Mouse (Mus musculus) left cerebral cortex, postnatal 14 days (tissue): Measurements from ENCODE around the gene Pgpep1. TPM values are rescaled to one million over a fixed set of nuclear protein-coding genes. Genes with fewer than 3 reads are reported as not detected.
A peak's percentile ranks its signal among the peaks of the same experiment; 100 is the strongest.

ENCODE experiments used
- DNase-seq, 2 experiments: peaks; one replicate each; pipeline ENCODE4 v3.0.0; 2021 to 2022; ENCODE audit warnings: low spot score in 2 of 2, mixed read lengths in 1 of 2
- intact Hi-C: fragments of 180-260 bp; cut with DNase I; formaldehyde crosslinking; loops from one replicate; pipeline ENCODE4 v1.15.1; 2025
- total RNA-seq, 2 experiments: library from RNA; stranded (reverse); gene quantifications; 2 replicates each; pipeline ENCODE4 v1.2.3; 2021

Gene Pgpep1
- total RNA-seq, 2 experiments from 2014 or later = 14.8 to 19.0 TPM

- no peak for DNase-seq
- intact Hi-C loops = no loop called here
These were observed 12.6 kb downstream of the Pgpep1 start for GRCm38 (mm10) chr8:70647343-70648163.

DNA sequence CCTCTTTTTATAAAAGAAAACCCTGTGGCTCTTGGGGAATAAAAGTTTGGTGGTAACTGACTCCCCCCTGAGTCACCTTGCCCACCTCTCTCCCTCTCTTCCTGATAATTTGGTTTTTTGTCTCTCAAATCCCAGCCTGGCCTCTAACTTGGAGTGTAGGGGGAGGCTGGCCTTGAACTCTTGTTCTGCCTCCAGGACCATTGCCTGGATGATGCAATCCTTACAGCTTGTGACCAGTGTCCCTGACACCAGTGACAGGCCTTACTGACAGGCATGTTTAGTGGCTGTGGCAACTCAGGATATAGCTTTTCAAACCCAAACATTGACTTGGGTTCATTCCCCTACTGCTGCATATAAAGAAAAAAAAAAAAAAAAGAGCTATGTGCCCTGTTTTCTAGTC is 13.4 kb downstream of the Pgpep1 start:
- intact Hi-C loops = no loop called here
- no peak for DNase-seq

DNA sequence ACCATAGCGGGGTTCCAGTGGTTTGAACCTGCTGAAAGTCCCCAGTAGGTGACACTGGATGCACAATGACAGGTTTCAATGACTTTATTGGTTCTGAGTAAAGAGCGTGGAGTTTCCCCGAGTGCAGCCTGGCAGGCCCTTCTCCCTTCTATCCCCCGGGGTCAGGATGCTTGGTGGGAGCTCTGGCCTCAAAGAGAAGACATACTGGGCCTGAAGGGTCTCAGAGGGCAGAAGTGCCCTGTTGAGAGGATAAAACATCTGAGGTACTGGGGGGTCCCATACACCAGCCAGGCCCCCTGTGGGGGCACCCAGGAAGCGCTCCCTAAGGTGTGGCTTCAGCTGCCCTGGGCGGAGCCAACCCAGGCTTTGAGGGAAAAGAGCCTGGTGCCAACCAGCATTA is 13.8 kb downstream of the Pgpep1 start:
- no peak for DNase-seq
- intact Hi-C loops = no loop called here

- intact Hi-C loops = no loop called here
- DNase-seq = no peak
These were observed 14.5 kb downstream of the Pgpep1 start for GRCm38 (mm10) chr8:70645501-70646224.

DNA sequence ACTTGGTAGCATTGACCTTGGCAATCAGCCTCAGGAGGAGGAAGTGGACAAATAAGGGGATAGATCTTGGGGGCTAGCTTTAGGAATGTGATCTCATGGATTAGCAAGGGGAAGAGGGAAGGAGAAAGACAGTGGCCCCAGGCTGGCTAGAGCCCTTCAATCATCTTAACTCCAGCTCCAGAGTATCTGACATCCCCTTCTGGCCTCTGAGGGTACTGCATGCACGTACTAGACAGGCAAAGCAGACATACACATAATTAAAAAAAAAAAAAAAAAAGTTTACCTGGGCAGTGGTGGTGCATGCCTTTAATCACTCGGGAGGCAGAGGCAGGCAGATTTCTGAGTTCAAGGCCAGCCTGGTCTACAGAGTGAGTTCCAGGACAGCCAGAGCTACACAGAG is 16.1 kb downstream of the Pgpep1 start:
- intact Hi-C loops = no loop called here
- DNase-seq = no peak

- intact Hi-C loops = no loop called here
These were observed 17.2 kb downstream of the Pgpep1 start for GRCm38 (mm10) chr8:70643019-70643418.

DNA sequence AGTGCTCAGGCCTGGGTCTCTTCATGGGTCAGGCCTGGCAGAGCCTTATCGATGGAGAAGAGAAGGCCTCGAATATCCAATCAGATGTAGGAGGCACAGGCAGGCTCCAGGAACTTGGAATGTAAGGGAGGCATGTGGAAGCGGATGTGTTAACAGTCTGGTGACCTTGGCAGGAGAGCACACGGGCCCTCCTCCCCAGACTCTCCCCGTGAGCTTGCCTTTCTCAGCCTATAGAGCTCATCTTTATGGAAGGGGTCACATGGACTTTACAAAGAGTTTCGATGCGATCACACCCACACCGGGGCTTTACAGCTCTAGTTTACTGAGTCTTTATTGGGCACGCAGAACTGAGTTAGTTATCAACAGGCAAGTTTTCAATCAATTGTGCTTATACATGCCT is 21.4 kb downstream of the Pgpep1 start:
- intact Hi-C loops = no loop called here
- DNase-seq = no peak

More at GRCm38 (mm10) chr8:70643019-70643418, 17.2 kb downstream of the Pgpep1 start:
- no peak for DNase-seq

DNA sequence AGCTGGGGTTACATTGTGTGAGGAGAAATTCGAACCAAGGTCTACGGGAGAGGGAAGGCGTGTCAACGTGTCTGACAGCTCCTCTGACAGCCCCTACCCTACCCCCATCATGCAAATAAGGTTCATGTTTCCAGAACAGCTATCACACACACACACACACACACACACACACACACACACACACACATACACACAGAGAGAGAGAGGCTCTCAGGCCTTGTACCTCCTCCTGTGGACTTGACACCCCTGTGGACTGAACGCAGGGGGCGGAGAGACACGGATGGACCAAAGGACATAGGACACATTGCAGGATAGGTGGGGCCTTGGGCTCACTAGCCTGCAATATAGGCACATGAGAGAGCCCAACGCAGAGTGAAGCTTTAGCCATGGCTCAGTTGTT is 23.4 kb downstream of the Pgpep1 start:
- intact Hi-C loops = no loop called here
- DNase-seq = no peak

DNA sequence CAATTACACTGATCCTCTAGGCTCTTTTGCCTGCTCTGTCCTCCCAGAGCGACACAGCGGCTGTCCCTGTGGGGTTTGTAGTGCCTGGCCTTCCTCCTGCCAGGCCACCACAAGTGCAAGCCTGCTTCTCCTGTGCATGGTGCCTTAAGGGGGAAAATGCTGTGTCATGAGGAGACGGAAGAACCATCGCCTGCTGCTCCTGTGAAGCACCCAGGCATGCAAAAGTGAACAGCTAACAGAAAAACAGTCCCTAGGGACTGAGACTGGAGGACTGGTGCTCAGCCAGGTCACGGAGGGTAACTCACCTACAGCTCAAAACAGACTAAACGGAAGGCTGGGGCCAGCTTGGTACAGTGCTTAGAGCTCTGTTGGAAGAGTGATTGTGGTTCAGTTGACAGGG is 24.7 kb downstream of the Pgpep1 start:
- DNase-seq = no peak
- intact Hi-C loops = no loop called here

DNA sequence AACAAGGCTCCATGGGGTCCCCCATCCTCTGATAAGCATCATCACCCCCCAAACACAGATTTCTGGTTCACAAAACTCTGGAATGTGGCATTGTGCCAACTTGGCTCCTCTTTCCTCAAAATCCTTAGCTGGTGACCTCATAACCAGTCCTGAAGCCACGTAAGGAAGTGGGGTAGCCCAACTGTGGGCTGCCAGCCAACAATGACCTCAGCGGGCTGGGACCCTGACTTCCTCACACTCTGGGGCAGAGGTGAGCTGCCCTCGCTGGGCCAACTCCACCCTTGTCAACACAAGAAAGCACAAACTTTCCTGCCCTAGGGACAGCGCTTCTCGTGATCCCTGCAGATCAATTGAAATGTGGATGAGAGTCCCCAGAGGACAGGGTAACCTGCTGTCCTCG is 26.1 kb downstream of the Pgpep1 start:
- no peak for DNase-seq

GRCm38 (mm10) chr8:70632346-70632892 is 27.8 kb downstream of the Pgpep1 start, which contains the start of gene Gdf15:
Gdf15 (minus strand) TSS chr8:70632456.
- intact Hi-C loops = no loop called here
- DNase-seq = no peak

More for the DNA sequence above, 26.1 kb downstream of the Pgpep1 start:
- intact Hi-C loops = no loop called here

GRCm38 (mm10) chr8:70631436-70631835 is 28.8 kb downstream of the Pgpep1 start:
- intact Hi-C loops = no loop called here
- no peak for DNase-seq

GRCm38 (mm10) chr8:70630532-70631381 is 29.4 kb downstream of the Pgpep1 start:
- no peak for DNase-seq
- intact Hi-C loops = no loop called here

- intact Hi-C loops = loop anchor here (1.0 to 5.0 kb wide), 2 partner anchors 20 to 42 kb away; partner anchors contain the start of gene Lsm4
- peak; percentile 86 to 90 for DNase-seq
These were observed 30.3 kb downstream of the Pgpep1 start for GRCm38 (mm10) chr8:70629574-70630531.

DNA sequence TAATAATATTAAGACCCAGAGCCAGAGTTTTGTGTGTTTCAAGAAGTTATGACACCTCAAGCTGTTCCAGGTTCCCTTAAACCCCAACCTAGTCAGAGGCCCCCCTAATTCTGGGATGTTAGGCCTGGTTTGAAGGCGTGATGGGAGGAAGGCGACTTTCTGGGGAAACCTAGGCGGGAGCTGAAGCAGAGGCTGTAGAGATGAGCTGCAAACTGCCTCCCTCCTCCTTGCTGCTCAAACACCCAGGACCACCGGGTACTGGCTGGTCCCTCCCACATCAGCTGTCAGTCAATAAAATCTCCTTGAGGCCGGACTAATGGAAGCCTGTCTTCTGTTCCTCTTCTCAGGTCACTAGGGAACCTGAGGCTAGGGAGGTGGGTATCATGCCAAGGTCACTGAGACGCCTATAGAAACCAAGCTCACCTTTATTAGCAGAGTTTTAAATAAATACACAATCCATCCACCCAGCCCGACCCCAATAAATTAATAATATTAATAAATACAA is 31.1 kb downstream of the Pgpep1 start:
- intact Hi-C loops = loop anchor here (1.0 to 5.0 kb wide), 2 partner anchors 19 to 43 kb away; partner anchors contain the start of gene Lsm4
- no peak for DNase-seq

DNA sequence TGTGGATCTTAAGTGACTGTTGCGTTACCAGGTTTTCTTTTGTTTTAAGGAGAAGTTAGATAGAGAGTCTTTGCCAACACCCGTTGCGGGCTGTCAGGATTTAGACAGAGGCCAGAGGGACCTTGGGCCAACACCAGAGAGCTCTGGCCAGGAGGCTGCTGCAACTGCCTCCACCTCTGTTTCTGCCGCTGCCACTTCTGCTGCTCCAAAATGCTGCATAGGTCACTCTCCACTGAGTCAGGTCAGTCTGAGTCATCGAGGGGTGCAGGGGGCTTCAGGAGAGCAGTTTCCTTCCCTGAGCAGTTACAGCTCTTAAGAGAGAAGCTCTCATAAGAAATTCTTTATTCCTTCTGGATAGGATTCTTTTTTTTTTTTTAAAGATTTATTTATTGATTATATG is 33.1 kb downstream of the Pgpep1 start:
- DNase-seq = no peak
- intact Hi-C loops = loop anchor here (5.0 kb wide), 1 partner anchor 45 kb away; the partner anchor contains the start of gene Lsm4

- DNase-seq = no peak
- intact Hi-C loops = loop anchor here (5.0 kb wide), 1 partner anchor 47 kb away; the partner anchor contains the start of gene Lsm4
These were observed 35.1 kb downstream of the Pgpep1 start for GRCm38 (mm10) chr8:70625104-70625503.

DNA sequence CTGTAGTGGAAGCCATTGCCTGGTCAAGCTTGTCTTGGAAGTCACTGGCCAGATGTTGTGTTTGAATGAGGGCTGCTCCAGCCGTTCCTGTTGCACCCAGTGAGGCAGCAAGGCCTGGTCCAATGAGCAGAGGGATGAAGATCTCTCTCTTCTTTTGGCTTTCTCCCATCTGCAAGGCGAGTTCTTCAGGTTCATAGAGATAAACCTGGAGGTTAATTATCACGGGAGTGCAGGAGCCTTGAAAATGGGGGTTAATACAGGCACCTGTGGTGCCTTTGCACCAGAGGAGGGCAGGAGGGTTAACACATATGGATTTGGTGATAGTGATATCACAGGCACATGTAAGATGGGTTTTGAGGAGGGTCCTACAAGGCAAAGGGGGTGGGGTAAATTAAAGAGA is 38.0 kb downstream of the Pgpep1 start:
- DNase-seq = no peak
- intact Hi-C loops = no loop called here
